Mouse (Mus musculus): Measurements from ENCODE around the gene Dhtkd1. TPM values are rescaled to one million over a fixed set of nuclear protein-coding genes. Genes with fewer than 3 reads are reported as not detected.

Dhtkd1 gene
- polyA plus RNA-seq, 1 experiment from 2014 or later = 2.9 TPM

GRCm38 (mm10) chr2:5867681-5868080 is 74.9 kb downstream of the Dhtkd1 start:
- 89% methylated on average over 2 of the region's 2 CpGs for WGBS
- Histone ChIP-seq H3K4me2 (replicated peaks; ENCODE audit: low read depth, low read length) (no peak overlapping the region), H3K9me3 (ENCODE audit: low read length) (no peaks in the 10 kb centered on the region), H3K9ac (replicated peaks; ENCODE audit: low read length) (no peak overlapping the region), H3K36me3 (ENCODE audit: insufficient read depth, low read length) (peaks cover 53% of the 10 kb centered on the region), H3K27ac (ENCODE audit: low read length) (no peak overlapping the region), H3K4me1 (ENCODE audit: insufficient read depth, low read length) (no peaks in the 10 kb centered on the region), H3K4me3 (ENCODE audit: low read length) (no peak overlapping the region), H3K27me3 (ENCODE audit: insufficient read depth, low read length) (no peaks in the 10 kb centered on the region)
- ATAC-seq (ENCODE audit: low FRiP score, low TSS enrichment) = no peak

- H3K4me3 ChIP-seq (ENCODE audit: low read length) = no peak within 1 kb of the TSS
- no peak within 1 kb of the TSS for H3K9ac ChIP-seq (replicated peaks; ENCODE audit: low read length)
- no peak within 1 kb of the TSS for H3K4me2 ChIP-seq (replicated peaks; ENCODE audit: low read depth, low read length)
- peaks cover 50% of the 10 kb centered on the region for H3K36me3 ChIP-seq (ENCODE audit: insufficient read depth, low read length)
- 94% methylated on average over 3 of the region's 3 CpGs for WGBS
- H3K9me3 ChIP-seq (ENCODE audit: low read length) = no peaks in the 10 kb centered on the region
- H3K4me1 ChIP-seq (ENCODE audit: insufficient read depth, low read length) = no peaks in the 10 kb centered on the region
- no peak for ATAC-seq (ENCODE audit: low FRiP score, low TSS enrichment)
- H3K27ac ChIP-seq (ENCODE audit: low read length) = no peak within 1 kb of the TSS
- no peaks in the 10 kb centered on the region for H3K27me3 ChIP-seq (ENCODE audit: insufficient read depth, low read length)
These were observed 79.8 kb downstream of the Dhtkd1 start, which contains the start of gene Gm13199 for GRCm38 (mm10) chr2:5862834-5863233. TSS of gene Gm13199 (minus strand) at chr2:5862934.

- no peak for ATAC-seq (ENCODE audit: low FRiP score, low TSS enrichment)
- WGBS = 81% methylated on average over 5 of the region's 5 CpGs
- H3K27me3 ChIP-seq (ENCODE audit: insufficient read depth, low read length) = no peaks in the 10 kb centered on the region
- no peaks in the 10 kb centered on the region for H3K9me3 ChIP-seq (ENCODE audit: low read length)
- no peak overlapping the region for H3K27ac ChIP-seq (ENCODE audit: low read length)
- H3K36me3 ChIP-seq (ENCODE audit: insufficient read depth, low read length) = peaks cover 10% of the 10 kb centered on the region; the same call in 1 of the 2 replicates
- no peak overlapping the region for H3K4me2 ChIP-seq (replicated peaks; ENCODE audit: low read depth, low read length)
- H3K4me3 ChIP-seq (ENCODE audit: low read length) = no peak overlapping the region
- no peak overlapping the region for H3K9ac ChIP-seq (replicated peaks; ENCODE audit: low read length)
- 0 out of 2 replicates have a peak, but pooled peaks cover 2% of the 10 kb centered on the region for H3K4me1 ChIP-seq (ENCODE audit: insufficient read depth, low read length)
These were observed 90.7 kb downstream of the Dhtkd1 start for GRCm38 (mm10) chr2:5851866-5852265.

- Histone ChIP-seq H3K9me3 (ENCODE audit: low read length) (no peaks in the 10 kb centered on the region), H3K36me3 (ENCODE audit: insufficient read depth, low read length) (peaks cover 9% of the 10 kb centered on the region; the same call in 1 of the 2 replicates), H3K4me2 (replicated peaks; ENCODE audit: low read depth, low read length) (no peak overlapping the region), H3K27me3 (ENCODE audit: insufficient read depth, low read length) (no peaks in the 10 kb centered on the region), H3K9ac (replicated peaks; ENCODE audit: low read length) (no peak overlapping the region), H3K4me1 (ENCODE audit: insufficient read depth, low read length) (peaks cover 9% of the 10 kb centered on the region; the same call in 1 of the 2 replicates), H3K27ac (ENCODE audit: low read length) (no peak overlapping the region), H3K4me3 (ENCODE audit: low read length) (no peak overlapping the region)
- WGBS = 90% methylated on average over 9 of the region's 9 CpGs
- ATAC-seq (ENCODE audit: low FRiP score, low TSS enrichment) = no peak
These were observed 91.5 kb downstream of the Dhtkd1 start for GRCm38 (mm10) chr2:5851116-5851515.

Other genes with a start within 250 kb of the Dhtkd1 start
- 1.5 and 1.7 TPM in 2 replicates for gene Camk1d, start 228.3 kb downstream of the Dhtkd1 start, polyA plus RNA-seq (2015; fragmentation: Nextera tagmentation; extraction: Ambion mirVana)
- 76.9 and 78.1 TPM in 2 replicates for gene Nudt5, start 97.8 kb downstream of the Dhtkd1 start, polyA plus RNA-seq (2015; fragmentation: Nextera tagmentation; extraction: Ambion mirVana)
- gene Cdc123, start 97.6 kb downstream of the Dhtkd1 start, polyA plus RNA-seq (2015; fragmentation: Nextera tagmentation; extraction: Ambion mirVana) = 297 and 303 TPM in 2 replicates
- 1.3 and 1.6 TPM in 2 replicates for gene Gm13199, start 79.9 kb downstream of the Dhtkd1 start, polyA plus RNA-seq (2015; fragmentation: Nextera tagmentation; extraction: Ambion mirVana)
- gene Sec61a2, start 47.4 kb downstream of the Dhtkd1 start, polyA plus RNA-seq (2015; fragmentation: Nextera tagmentation; extraction: Ambion mirVana) = 77.6 and 91.8 TPM in 2 replicates
- gene Upf2, start 8.7 kb upstream of the Dhtkd1 start, polyA plus RNA-seq (2015; fragmentation: Nextera tagmentation; extraction: Ambion mirVana) = 11.0 TPM in 2 replicates
- 14.1 TPM in 2 replicates for gene Proser2, start 187.4 kb upstream of the Dhtkd1 start, polyA plus RNA-seq (2015; fragmentation: Nextera tagmentation; extraction: Ambion mirVana)